Mouse (Mus musculus) heart, adult 2 months (tissue): ENCODE results near the gene Olfr734. TPM values are rescaled to one million over a fixed set of nuclear protein-coding genes. Genes with fewer than 3 reads are reported as not detected.

Experiments used
- DNase-seq, 2 experiments: peaks; one replicate each; pipeline ENCODE4 v3.0.0; 2021
- H3K27ac ChIP-seq: fragments of 200-600 bp; 2 replicates; pipeline ENCODE4 v1.8.1; 2022
- H3K27me3 ChIP-seq: fragments of 200-500 bp; 2 replicates; pipeline ENCODE4 v1.6.1; 2012; ENCODE audit warnings: mild to moderate bottlenecking, low read length, inconsistent platforms, mixed read lengths; ENCODE audit not compliant: control insufficient read depth, insufficient read depth
- H3K36me3 ChIP-seq: fragments of 200-500 bp; 2 replicates; pipeline ENCODE4 v1.6.1; 2012; ENCODE audit warnings: low read length, inconsistent platforms; ENCODE audit not compliant: control insufficient read depth, insufficient read depth
- H3K4me1 ChIP-seq: fragments of 200-500 bp; 2 replicates; pipeline ENCODE4 v1.6.1; 2011; ENCODE audit warnings: low read length; ENCODE audit not compliant: control insufficient read depth, insufficient read depth
- H3K4me3 ChIP-seq: fragments of 200-600 bp; 2 replicates; pipeline ENCODE4 v1.8.1; 2022
- H3K79me2 ChIP-seq: fragments of 200-500 bp; replicated peaks from 2 replicates; pipeline ENCODE4 v1.6.1; 2012; ENCODE audit warnings: mild to moderate bottlenecking, inconsistent platforms, low read length, moderate library complexity, mixed read lengths; ENCODE audit not compliant: control insufficient read depth, insufficient read depth
- H3K9ac ChIP-seq: fragments of 200-500 bp; 2 replicates; pipeline ENCODE4 v1.6.1; 2012; ENCODE audit warnings: low read depth, mild to moderate bottlenecking, control low read depth, inconsistent platforms, low read length, mixed read lengths
- CTCF ChIP-seq: fragments of 200-600 bp; IDR thresholded peaks from 2 replicates; pipeline ENCODE4 v1.8.1; 2022; ENCODE audit warnings: antibody characterized with exemption, mild to moderate bottlenecking, moderate library complexity
- EP300 ChIP-seq: fragments of 200-500 bp; IDR thresholded peaks from 2 replicates; pipeline ENCODE4 v1.6.1; 2011; ENCODE audit warnings: low read depth, low read length, control low read depth; ENCODE audit not compliant: insufficient read depth
- POLR2A ChIP-seq: fragments of 200-500 bp; IDR thresholded peaks from 2 replicates; pipeline ENCODE4 v1.6.1; 2011; ENCODE audit warnings: mild to moderate bottlenecking, low read depth, low read length, control low read depth; ENCODE audit not compliant: insufficient read depth
- WGBS: fragments of 180-500 bp; shearing (Covaris S2); methylation state at CpG from one replicate; pipeline ENCODE4 v1.1.7; 2018; 5-methylcytosine and 5-hydroxymethylcytosine counted together
- intact Hi-C: fragments of 180-260 bp; cut with DNase I; formaldehyde crosslinking; loops from one replicate; pipeline ENCODE4 v1.15.1; 2025
- polyA plus RNA-seq: library from polyadenylated mRNA; depleted of rRNA; stranded (reverse); fragments of >200 nt; gene quantifications from 2 replicates; pipeline ENCODE4 v1.2.3, GENCODE M21; 2012; rRNA removed
- total RNA-seq, 2 experiments: library from RNA; stranded (reverse); gene quantifications; 2 replicates each; pipeline ENCODE4 v1.2.3; 2021

Olfr734 gene
- total and polyA plus RNA-seq, 3 experiments = not detected

GRCm38 (mm10) chr14:50348796-50349195, 22.2 kb upstream of the Olfr734 start, which contains the start of gene Olfr735:
Olfr735 (minus strand) TSS chr14:50348872.
- no peak within 1 kb of the TSS for H3K4me3 ChIP-seq
- DNase-seq = no peak
- no peaks in the 10 kb centered on the region for H3K27me3 ChIP-seq
- TF ChIP-seq CTCF = no peak
- no peak for TF ChIP-seq EP300
- no peak for TF ChIP-seq POLR2A
- H3K4me1 ChIP-seq = no peaks in the 10 kb centered on the region
- no peaks in the 10 kb centered on the region for H3K36me3 ChIP-seq
- H3K27ac ChIP-seq = no peak within 1 kb of the TSS
- 78% methylated on average over 2 of the region's 2 CpGs for WGBS
- no peak within 1 kb of the TSS for H3K9ac ChIP-seq
- no peaks in the 10 kb centered on the region for H3K79me2 ChIP-seq
- intact Hi-C loops = no loop called here

- intact Hi-C loops = no loop called here
- DNase-seq = no peak
- Histone ChIP-seq H3K27ac (no peak within 1 kb of the TSS), H3K36me3 (no peaks in the 10 kb centered on the region), H3K9ac (no peak within 1 kb of the TSS), H3K79me2 (no peaks in the 10 kb centered on the region), H3K27me3 (no peaks in the 10 kb centered on the region), H3K4me3 (no peak within 1 kb of the TSS), H3K4me1 (no peaks in the 10 kb centered on the region)
- TF ChIP-seq POLR2A (no peak), EP300 (no peak), CTCF (no peak)
Observed at GRCm38 (mm10) chr14:50301422-50301821, 25.1 kb downstream of the Olfr734 start, which contains the start of gene Olfr733. Olfr733 (minus strand) TSS chr14:50301522.

GRCm38 (mm10) chr14:50284106-50284505, 42.5 kb downstream of the Olfr734 start, which contains the start of gene Olfr732:
Olfr732 (minus strand) TSS chr14:50284206.
- TF ChIP-seq CTCF (no peak), EP300 (no peak), POLR2A (no peak)
- H3K27me3 ChIP-seq = no peaks in the 10 kb centered on the region
- H3K4me1 ChIP-seq = no peaks in the 10 kb centered on the region
- H3K27ac ChIP-seq = no peak within 1 kb of the TSS
- H3K36me3 ChIP-seq = no peaks in the 10 kb centered on the region
- H3K9ac ChIP-seq = no peak within 1 kb of the TSS
- 76% methylated on average over 1 of the region's 1 CpGs for WGBS
- H3K79me2 ChIP-seq = no peaks in the 10 kb centered on the region
- intact Hi-C loops = no loop called here
- no peak within 1 kb of the TSS for H3K4me3 ChIP-seq
- no peak for DNase-seq

Other genes starting within 250 kb of the Olfr734 start
- gene Olfr726, start 235.8 kb downstream of the Olfr734 start, total RNA-seq = not detected
- not detected in 2 replicates for gene Olfr726, start 235.8 kb downstream of the Olfr734 start, polyA plus RNA-seq
- not detected for gene Olfr727, start 203.6 kb downstream of the Olfr734 start, total RNA-seq
- gene Olfr727, start 203.6 kb downstream of the Olfr734 start, polyA plus RNA-seq = not detected in 2 replicates
- not detected for gene Olfr728, start 184.1 kb downstream of the Olfr734 start, total RNA-seq
- not detected in 2 replicates for gene Olfr728, start 184.1 kb downstream of the Olfr734 start, polyA plus RNA-seq
- not detected for gene Olfr729, start 173.9 kb downstream of the Olfr734 start, total RNA-seq
- not detected in 2 replicates for gene Olfr729, start 173.9 kb downstream of the Olfr734 start, polyA plus RNA-seq
- not detected for gene Olfr730, start 138.6 kb downstream of the Olfr734 start, total RNA-seq
- gene Olfr730, start 138.6 kb downstream of the Olfr734 start, polyA plus RNA-seq = not detected in 2 replicates
- gene Olfr731, start 84.9 kb downstream of the Olfr734 start, total RNA-seq = not detected
- not detected in 2 replicates for gene Olfr731, start 84.9 kb downstream of the Olfr734 start, polyA plus RNA-seq
- gene Olfr732, start 42.6 kb downstream of the Olfr734 start, total RNA-seq = not detected
- not detected in 2 replicates for gene Olfr732, start 42.6 kb downstream of the Olfr734 start, polyA plus RNA-seq
- gene Olfr733, start 25.2 kb downstream of the Olfr734 start, total RNA-seq = not detected
- gene Olfr733, start 25.2 kb downstream of the Olfr734 start, polyA plus RNA-seq = 0.08 TPM in 1 of 2 replicates, not detected in the other
- not detected for gene Olfr735, start 22.1 kb upstream of the Olfr734 start, total RNA-seq
- not detected in 2 replicates for gene Olfr735, start 22.1 kb upstream of the Olfr734 start, polyA plus RNA-seq
- under 1 TPM in 1 of 2 experiments, not detected in 1; 0.08 TPM for gene Tlr11, start 31.2 kb upstream of the Olfr734 start, total RNA-seq
- 0.06 and 0.10 TPM in 2 replicates for gene Tlr11, start 31.2 kb upstream of the Olfr734 start, polyA plus RNA-seq
- gene Olfr736, start 54.4 kb upstream of the Olfr734 start, total RNA-seq = not detected
- gene Olfr736, start 54.4 kb upstream of the Olfr734 start, polyA plus RNA-seq = not detected in 2 replicates
- not detected for gene Olfr738, start 80.8 kb upstream of the Olfr734 start, total RNA-seq
- not detected in 2 replicates for gene Olfr738, start 80.8 kb upstream of the Olfr734 start, polyA plus RNA-seq
- gene Olfr739, start 91.9 kb upstream of the Olfr734 start, total RNA-seq = not detected
- not detected in 2 replicates for gene Olfr739, start 91.9 kb upstream of the Olfr734 start, polyA plus RNA-seq
- gene Olfr740, start 118.8 kb upstream of the Olfr734 start, total RNA-seq = not detected
- not detected in 2 replicates for gene Olfr740, start 118.8 kb upstream of the Olfr734 start, polyA plus RNA-seq
- not detected for gene Olfr741, start 146.0 kb upstream of the Olfr734 start, total RNA-seq
- gene Olfr741, start 146.0 kb upstream of the Olfr734 start, polyA plus RNA-seq = not detected in 2 replicates
- gene Olfr742, start 176.8 kb upstream of the Olfr734 start, total RNA-seq = not detected
- gene Olfr742, start 176.8 kb upstream of the Olfr734 start, polyA plus RNA-seq = not detected in 2 replicates
- gene Olfr743, start 195.1 kb upstream of the Olfr734 start, total RNA-seq = not detected
- not detected in 2 replicates for gene Olfr743, start 195.1 kb upstream of the Olfr734 start, polyA plus RNA-seq